Mouse (Mus musculus): ENCODE measurements around the gene Fbxw21. TPM values are rescaled to one million over a fixed set of nuclear protein-coding genes. Genes with fewer than 3 reads are reported as not detected.

Fbxw21 gene
- total RNA-seq, 2 experiments from 2014 or later, result not detected

Other genes starting within 250 kb of the Fbxw21 start
- gene Tmem89, start 247.4 kb downstream of the Fbxw21 start, total RNA-seq (2021), result not detected
- 100 to 1,000 TPM; 676 to 836 TPM for gene Uqcrc1, start 225.4 kb downstream of the Fbxw21 start, total RNA-seq (2021)
- gene Col7a1, start 208.5 kb downstream of the Fbxw21 start, total RNA-seq (2021), result 1 to 10 TPM; 5.4 to 6.9 TPM
- gene Ucn2, start 176.0 kb downstream of the Fbxw21 start, total RNA-seq (2021), result 1 to 10 TPM in 1 of 2 experiments, under 1 TPM in 1; 0.82 to 1.2 TPM
- 10 to 100 TPM; 26.9 TPM for gene Pfkfb4, start 170.3 kb downstream of the Fbxw21 start, total RNA-seq (2021)
- gene Shisa5, start 123.5 kb downstream of the Fbxw21 start, total RNA-seq (2021), result 10 to 100 TPM; 30.9 to 39.2 TPM
- 10 to 100 TPM; 10.8 to 11.4 TPM for gene Trex1, start 102.3 kb downstream of the Fbxw21 start, total RNA-seq (2021)
- gene Atrip, start 87.9 kb downstream of the Fbxw21 start, total RNA-seq (2021), result 10 to 100 TPM in 1 of 2 experiments, 1 to 10 TPM in 1; 7.6 to 11.6 TPM
- gene Ccdc51, start 79.5 kb downstream of the Fbxw21 start, total RNA-seq (2021), result 1 to 10 TPM; 7.1 to 7.6 TPM
- gene Tma7, start 79.5 kb downstream of the Fbxw21 start, total RNA-seq (2021), result 100 to 1,000 TPM; 213 to 219 TPM
- gene Plxnb1, start 66.7 kb downstream of the Fbxw21 start, total RNA-seq (2021), result 1 to 10 TPM; 3.5 to 6.2 TPM
- not detected for gene Fbxw13, start 33.9 kb upstream of the Fbxw21 start, total RNA-seq (2021)
- not detected for gene Fbxw20, start 72.7 kb upstream of the Fbxw21 start, total RNA-seq (2021)
- gene Fbxw14, start 125.6 kb upstream of the Fbxw21 start, total RNA-seq (2021), result not detected
- not detected for gene Fbxw28, start 177.6 kb upstream of the Fbxw21 start, total RNA-seq (2021)
- gene Fbxw22, start 242.3 kb upstream of the Fbxw21 start, total RNA-seq (2021), result not detected